Comparison of ENCODE assay signal across 9 mouse cellular contexts in genomic region chr8:46842676-46843181, GRCm38 (mm10).
DNase-seq lines count a peak whose midpoint lies in the region; ATAC-seq lines count a peak whose summit lies in the region.
"Had no signal": no experiment of that assay in that cellular context is flagged by ENCODE, and none has a peak within 500 bp of the region (broad histone marks: within the 10 kb centered on the region; RNA-seq: fewer than 3 reads in every experiment).

No protein-coding gene starts in this region.

- no peak for DNase-seq in hindbrain, embryonic 10.5 days (ENCODE audit: low spot score)
- peak; percentile 80 for DNase-seq in NIH3T3 (ENCODE audit: low read depth)
- DNase-seq in heart, adult 11 months, result peak; percentile 99
- peak; percentile 75 to 78 for DNase-seq in lung, postnatal 4 days

- no peak for ATAC-seq in hindbrain, embryonic 16.5 days
- ATAC-seq in kidney, embryonic 15.5 days (replicated peaks; ENCODE audit: low FRiP score), result no peak
- no peak for ATAC-seq in midbrain, embryonic 16.5 days
- ATAC-seq in CD4-positive, CD25-positive, alpha-beta regulatory T cell, adult 4 months, result no peak

- peaks cover 7% of the 10 kb centered on the region; the same call in 1 of the 2 replicates for H3K4me1 ChIP-seq in hindbrain, embryonic 10.5 days (replicated peaks)
- H3K4me1 ChIP-seq in hindbrain, embryonic 16.5 days (ENCODE audit: control insufficient read depth, insufficient read depth, low read depth, low read length), result no peaks in the 10 kb centered on the region
- H3K4me1 ChIP-seq in kidney, embryonic 15.5 days, result peaks cover 4% of the 10 kb centered on the region; the same call in 1 of the 2 replicates
- H3K4me1 ChIP-seq in midbrain, embryonic 16.5 days (ENCODE audit: control insufficient read depth, insufficient read depth, low read length), result no peaks in the 10 kb centered on the region

- H3K9ac ChIP-seq in hindbrain, embryonic 16.5 days (ENCODE audit: low read depth, low read length), result no peak overlapping the region
- no peak overlapping the region for H3K9ac ChIP-seq in kidney, embryonic 15.5 days
- H3K9ac ChIP-seq in midbrain, embryonic 16.5 days (ENCODE audit: low read depth, low read length), result no peak overlapping the region

- H3K9me3 ChIP-seq in hindbrain, embryonic 10.5 days, result no peaks in the 10 kb centered on the region
- H3K9me3 ChIP-seq in hindbrain, embryonic 16.5 days (ENCODE audit: control insufficient read depth, low read length), result no peaks in the 10 kb centered on the region
- no peaks in the 10 kb centered on the region for H3K9me3 ChIP-seq in kidney, embryonic 15.5 days (replicated peaks)
- no peaks in the 10 kb centered on the region for H3K9me3 ChIP-seq in midbrain, embryonic 16.5 days (replicated peaks; ENCODE audit: control insufficient read depth, low read length, poor library complexity, severe bottlenecking)

- H3K27me3 ChIP-seq in hindbrain, embryonic 10.5 days (ENCODE audit: insufficient read depth, poor library complexity, severe bottlenecking), result no peaks in the 10 kb centered on the region
- no peaks in the 10 kb centered on the region for H3K27me3 ChIP-seq in hindbrain, embryonic 16.5 days (replicated peaks; ENCODE audit: control insufficient read depth, insufficient read depth, low read length)
- no peaks in the 10 kb centered on the region for H3K27me3 ChIP-seq in kidney, embryonic 15.5 days
- no peaks in the 10 kb centered on the region for H3K27me3 ChIP-seq in midbrain, embryonic 16.5 days (ENCODE audit: control insufficient read depth, insufficient read depth, low read depth, low read length)

- peaks cover 65% of the 10 kb centered on the region for H3K36me3 ChIP-seq in hindbrain, embryonic 10.5 days
- peaks cover 12% of the 10 kb centered on the region; the same call in 1 of the 2 replicates for H3K36me3 ChIP-seq in hindbrain, embryonic 16.5 days (ENCODE audit: control insufficient read depth, insufficient read depth, low read length)
- H3K36me3 ChIP-seq in kidney, embryonic 15.5 days, result peaks cover 58% of the 10 kb centered on the region
- 0 out of 2 replicates have a peak, but pooled peaks cover 2% of the 10 kb centered on the region for H3K36me3 ChIP-seq in midbrain, embryonic 16.5 days (ENCODE audit: control insufficient read depth, insufficient read depth, low read length)

- H3K4me2 ChIP-seq in hindbrain, embryonic 16.5 days (ENCODE audit: low read length), result no peak overlapping the region
- H3K4me2 ChIP-seq in kidney, embryonic 15.5 days, result no peak overlapping the region
- H3K4me2 ChIP-seq in midbrain, embryonic 16.5 days (ENCODE audit: low read length), result no peak overlapping the region

- H3K4me3 ChIP-seq in hindbrain, embryonic 10.5 days, result no peak overlapping the region
- no peak overlapping the region for H3K4me3 ChIP-seq in hindbrain, embryonic 16.5 days (ENCODE audit: low read length)
- no peak overlapping the region for H3K4me3 ChIP-seq in kidney, embryonic 15.5 days (replicated peaks)
- no peak overlapping the region for H3K4me3 ChIP-seq in midbrain, embryonic 16.5 days (ENCODE audit: low read depth, low read length)
- H3K4me3 ChIP-seq: erythroblast, embryonic 14.5 days had no signal

- 76% methylated on average over 5 of the region's 5 CpGs for WGBS in hindbrain, embryonic 10.5 days
- 66% methylated on average over 5 of the region's 5 CpGs for WGBS in hindbrain, embryonic 16.5 days
- 64% methylated on average over 5 of the region's 5 CpGs for WGBS in kidney, embryonic 15.5 days
- 69% methylated on average over 5 of the region's 5 CpGs for WGBS in midbrain, embryonic 16.5 days

- peak overlapping the region; percentile 13; the same call in 1 of the 2 replicates for H3K27ac ChIP-seq in hindbrain, embryonic 10.5 days
- H3K27ac ChIP-seq in hindbrain, embryonic 16.5 days (ENCODE audit: low read depth, low read length), result no peak overlapping the region
- H3K27ac ChIP-seq in kidney, embryonic 15.5 days, result peak overlapping the region; percentile 63
- H3K27ac ChIP-seq in midbrain, embryonic 16.5 days (ENCODE audit: low read length), result no peak overlapping the region

Comparison
In these comparisons a context has a peak if more than half of its experiments do, and no peak if none do; other contexts are left out.
1. H3K27ac ChIP-seq: peak in hindbrain, embryonic 10.5 days (single experiment) and kidney, embryonic 15.5 days (single experiment); none in hindbrain, embryonic 16.5 days (single experiment) and midbrain, embryonic 16.5 days (single experiment).